Mouse (Mus musculus): Measurements from ENCODE around the gene 4930548H24Rik. TPM values are rescaled to one million over a fixed set of nuclear protein-coding genes. Genes with fewer than 3 reads are reported as not detected.
"Not testable (repeated sequence)": the region's sequence is repeated elsewhere in the genome, so short reads cannot be mapped to it uniquely, and the experiment has no call there.

The 4930548H24Rik gene
- total and polyA plus RNA-seq, 2 experiments from 2014 or later, result not detected

DNA sequence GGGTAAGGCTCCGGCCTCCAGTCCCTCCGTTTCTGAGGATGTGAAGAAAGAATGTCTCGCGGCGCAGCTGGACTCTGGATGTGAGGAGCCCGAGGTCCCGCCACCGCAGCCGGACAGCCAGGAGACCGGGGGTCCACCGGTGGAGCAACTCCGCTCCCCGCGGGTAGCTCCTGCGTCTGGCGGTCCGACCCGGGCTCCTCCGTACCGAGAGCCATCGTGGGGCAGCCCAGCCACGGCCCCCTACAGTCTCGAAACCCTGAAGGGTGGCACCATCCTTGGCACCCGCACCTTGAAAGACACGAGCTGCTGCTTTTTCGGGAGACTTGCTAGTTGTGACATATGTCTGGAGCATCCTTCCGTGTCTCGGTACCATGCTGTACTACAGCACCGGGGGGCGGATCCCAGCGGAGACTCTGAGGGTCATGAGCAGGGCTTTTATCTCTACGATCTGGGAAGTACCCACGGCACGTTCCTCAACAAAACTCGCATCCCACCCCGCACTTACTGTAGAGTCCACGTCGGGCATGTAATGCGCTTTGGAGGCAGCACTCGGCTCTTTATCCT lies 41.7 kb downstream of the 4930548H24Rik start:
- H3K36me3 ChIP-seq (ENCODE audit: insufficient read depth, low read length), result peaks cover 27% of the 10 kb centered on the region
- H3K27ac ChIP-seq (ENCODE audit: low read depth, low read length), result peak overlapping the region; percentile 89
- peaks cover 9% of the 10 kb centered on the region for H3K4me1 ChIP-seq (ENCODE audit: insufficient read depth, low read length)
- WGBS, result 2% methylated on average over 40 of the region's 40 CpGs
- peak; percentile 27; the same call in 1 of the 2 replicates for ATAC-seq (ENCODE audit: low FRiP score)
- H3K9me3 ChIP-seq (ENCODE audit: low read length), result no peaks in the 10 kb centered on the region
- H3K4me2 ChIP-seq (ENCODE audit: low read depth, low read length, poor library complexity, severe bottlenecking), result peak overlapping the region; percentile 98
- H3K27me3 ChIP-seq (ENCODE audit: insufficient read depth, low read length), result no peaks in the 10 kb centered on the region
- TF ChIP-seq CTCF (IDR thresholded peaks at IDR 0.05), result no peak
- H3K9ac ChIP-seq (replicated peaks; ENCODE audit: low read length, poor library complexity, severe bottlenecking), result peak overlapping the region; percentile 80
- peak overlapping the region; percentile 84 for H3K4me3 ChIP-seq (ENCODE audit: low read depth, low read length)
- no peak for DNase-seq (ENCODE audit: low spot score)

- not testable (repeated sequence) for H3K9me3 ChIP-seq (ENCODE audit: low read length); H3K4me1 ChIP-seq (ENCODE audit: insufficient read depth, low read length); DNase-seq (ENCODE audit: low spot score); H3K27me3 ChIP-seq (ENCODE audit: insufficient read depth, low read length); ATAC-seq (ENCODE audit: low FRiP score)
- Histone ChIP-seq H3K4me3 (ENCODE audit: low read depth, low read length) (peak within 1 kb of the TSS; percentile 84), H3K4me2 (ENCODE audit: low read depth, low read length, poor library complexity, severe bottlenecking) (peak within 1 kb of the TSS; percentile 98), H3K9ac (replicated peaks; ENCODE audit: low read length, poor library complexity, severe bottlenecking) (peak within 1 kb of the TSS; percentile 80), H3K36me3 (ENCODE audit: insufficient read depth, low read length) (peaks cover 26% of the 10 kb centered on the region), H3K27ac (ENCODE audit: low read depth, low read length) (peak within 1 kb of the TSS; percentile 89)
- WGBS, result 87% methylated on average over 11 of the region's 11 CpGs
Measured at GRCm38 (mm10) chr5:31527707-31528106, 42.2 kb downstream of the 4930548H24Rik start, which contains the start of gene Supt7l. Supt7l (minus strand) TSS chr5:31527807.

DNA sequence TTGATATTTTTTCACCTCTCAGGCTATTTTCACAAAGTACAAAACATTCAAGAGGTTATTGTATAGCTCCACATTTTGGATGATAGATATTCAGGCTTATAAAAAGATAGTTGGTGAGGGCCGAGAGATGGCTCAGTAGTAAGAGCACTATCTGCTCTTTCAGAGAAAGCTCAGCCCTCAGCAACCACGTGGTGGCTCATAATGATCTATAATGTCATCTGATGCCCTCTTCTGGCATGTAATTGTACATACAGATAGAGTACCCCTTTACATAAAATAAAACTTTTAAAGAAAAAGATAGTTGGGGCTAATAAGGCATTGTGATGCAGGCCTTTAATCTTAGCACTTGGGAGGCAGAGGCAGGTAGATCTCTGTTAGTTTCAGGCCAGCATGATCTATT lies 43.0 kb downstream of the 4930548H24Rik start:
- Histone ChIP-seq H3K4me1 (ENCODE audit: insufficient read depth, low read length) (peaks cover 9% of the 10 kb centered on the region), H3K4me2 (ENCODE audit: low read depth, low read length, poor library complexity, severe bottlenecking) (no peak overlapping the region), H3K36me3 (ENCODE audit: insufficient read depth, low read length) (peaks cover 24% of the 10 kb centered on the region), H3K9ac (replicated peaks; ENCODE audit: low read length, poor library complexity, severe bottlenecking) (no peak overlapping the region), H3K27me3 (ENCODE audit: insufficient read depth, low read length) (no peaks in the 10 kb centered on the region), H3K4me3 (ENCODE audit: low read depth, low read length) (no peak overlapping the region), H3K27ac (ENCODE audit: low read depth, low read length) (no peak overlapping the region), H3K9me3 (ENCODE audit: low read length) (no peaks in the 10 kb centered on the region)
- WGBS, result 61% methylated on average over 2 of the region's 2 CpGs
- ATAC-seq (ENCODE audit: low FRiP score), result no peak
- DNase-seq (ENCODE audit: low spot score), result no peak
- no peak for TF ChIP-seq CTCF (IDR thresholded peaks at IDR 0.05)

DNA sequence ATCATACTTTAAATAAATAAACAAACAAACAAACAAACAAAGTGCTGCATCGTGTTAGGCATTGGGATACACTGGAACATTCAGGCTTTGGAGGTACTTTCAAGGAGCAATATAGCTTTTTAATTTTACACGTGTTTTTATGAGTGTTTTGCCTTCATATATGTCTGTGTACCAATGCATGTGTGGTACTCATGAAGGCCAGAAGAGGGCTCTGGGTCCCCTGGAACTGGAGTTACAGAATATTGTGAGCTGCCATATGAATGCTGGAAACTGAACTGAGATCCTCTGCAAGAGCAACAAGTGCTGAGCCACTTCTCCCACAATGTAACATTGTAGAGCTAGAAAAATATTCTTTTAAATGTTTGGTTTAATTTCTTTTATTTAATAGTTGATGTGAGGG lies 49.7 kb downstream of the 4930548H24Rik start:
- Histone ChIP-seq H3K4me3 (ENCODE audit: low read depth, low read length) (no peak overlapping the region), H3K36me3 (ENCODE audit: insufficient read depth, low read length) (peaks cover 44% of the 10 kb centered on the region), H3K9me3 (ENCODE audit: low read length) (no peaks in the 10 kb centered on the region), H3K27ac (ENCODE audit: low read depth, low read length) (no peak overlapping the region), H3K9ac (replicated peaks; ENCODE audit: low read length, poor library complexity, severe bottlenecking) (no peak overlapping the region), H3K4me2 (ENCODE audit: low read depth, low read length, poor library complexity, severe bottlenecking) (no peak overlapping the region), H3K4me1 (ENCODE audit: insufficient read depth, low read length) (no peaks in the 10 kb centered on the region), H3K27me3 (ENCODE audit: insufficient read depth, low read length) (no peaks in the 10 kb centered on the region)
- 96% methylated on average over 2 of the region's 2 CpGs for WGBS
- DNase-seq (ENCODE audit: low spot score) (no peak), ATAC-seq (ENCODE audit: low FRiP score) (no peak)
- TF ChIP-seq CTCF (IDR thresholded peaks at IDR 0.05), result no peak; the same call in none of the 2 replicates

Other genes starting within 250 kb of the 4930548H24Rik start
- gene Nrbp1, start 244.9 kb upstream of the 4930548H24Rik start, total RNA-seq (2014; rRNA removed), result 120 and 126 TPM in 2 replicates
- gene Nrbp1, start 244.9 kb upstream of the 4930548H24Rik start, polyA plus RNA-seq (2015; fragmentation: Nextera tagmentation; extraction: Ambion mirVana), result 138 and 149 TPM in 2 replicates
- gene Gm9970, start 244.5 kb upstream of the 4930548H24Rik start, total RNA-seq (2014; rRNA removed), result not detected in 2 replicates
- 0.34 and 0.93 TPM in 2 replicates for gene Gm9970, start 244.5 kb upstream of the 4930548H24Rik start, polyA plus RNA-seq (2015; fragmentation: Nextera tagmentation; extraction: Ambion mirVana)
- gene Krtcap3, start 234.0 kb upstream of the 4930548H24Rik start, total RNA-seq (2014; rRNA removed), result 1.2 and 2.5 TPM in 2 replicates
- gene Krtcap3, start 234.0 kb upstream of the 4930548H24Rik start, polyA plus RNA-seq (2015; fragmentation: Nextera tagmentation; extraction: Ambion mirVana), result 1.5 and 3.4 TPM in 2 replicates
- gene Ift172, start 194.6 kb upstream of the 4930548H24Rik start, total RNA-seq (2014; rRNA removed), result 28.2 and 45.8 TPM in 2 replicates
- gene Ift172, start 194.6 kb upstream of the 4930548H24Rik start, polyA plus RNA-seq (2015; fragmentation: Nextera tagmentation; extraction: Ambion mirVana), result 16.5 and 17.7 TPM in 2 replicates
- 155 and 188 TPM in 2 replicates for gene Fndc4, start 189.7 kb upstream of the 4930548H24Rik start, total RNA-seq (2014; rRNA removed)
- 103 and 118 TPM in 2 replicates for gene Fndc4, start 189.7 kb upstream of the 4930548H24Rik start, polyA plus RNA-seq (2015; fragmentation: Nextera tagmentation; extraction: Ambion mirVana)
- 0.42 and 1.2 TPM in 2 replicates for gene Gckr, start 188.3 kb upstream of the 4930548H24Rik start, total RNA-seq (2014; rRNA removed)
- 0.85 and 1.0 TPM in 2 replicates for gene Gckr, start 188.3 kb upstream of the 4930548H24Rik start, polyA plus RNA-seq (2015; fragmentation: Nextera tagmentation; extraction: Ambion mirVana)
- gene Zfp512, start 33.3 kb upstream of the 4930548H24Rik start, total RNA-seq (2014; rRNA removed), result 74.6 and 99.9 TPM in 2 replicates
- 93.6 and 94.2 TPM in 2 replicates for gene Zfp512, start 33.3 kb upstream of the 4930548H24Rik start, polyA plus RNA-seq (2015; fragmentation: Nextera tagmentation; extraction: Ambion mirVana)
- gene Gpn1, start 9.0 kb downstream of the 4930548H24Rik start, total RNA-seq (2014; rRNA removed), result 35.2 and 37.3 TPM in 2 replicates
- gene Gpn1, start 9.0 kb downstream of the 4930548H24Rik start, polyA plus RNA-seq (2015; fragmentation: Nextera tagmentation; extraction: Ambion mirVana), result 62.7 and 71.1 TPM in 2 replicates
- 36.8 and 39.6 TPM in 2 replicates for gene Slc4a1ap, start 41.3 kb downstream of the 4930548H24Rik start, total RNA-seq (2014; rRNA removed)
- 23.3 and 30.1 TPM in 2 replicates for gene Slc4a1ap, start 41.3 kb downstream of the 4930548H24Rik start, polyA plus RNA-seq (2015; fragmentation: Nextera tagmentation; extraction: Ambion mirVana)
- 25.3 and 25.7 TPM in 2 replicates for gene Supt7l, start 42.1 kb downstream of the 4930548H24Rik start, total RNA-seq (2014; rRNA removed)
- 18.1 and 20.4 TPM in 2 replicates for gene Supt7l, start 42.1 kb downstream of the 4930548H24Rik start, polyA plus RNA-seq (2015; fragmentation: Nextera tagmentation; extraction: Ambion mirVana)
- 79.9 and 114 TPM in 2 replicates for gene Mrpl33, start 111.2 kb downstream of the 4930548H24Rik start, total RNA-seq (2014; rRNA removed)
- 283 and 291 TPM in 2 replicates for gene Mrpl33, start 111.2 kb downstream of the 4930548H24Rik start, polyA plus RNA-seq (2015; fragmentation: Nextera tagmentation; extraction: Ambion mirVana)
- gene Rbks, start 211.9 kb downstream of the 4930548H24Rik start, total RNA-seq (2014; rRNA removed), result 1.6 and 2.2 TPM in 2 replicates
- gene Rbks, start 211.9 kb downstream of the 4930548H24Rik start, polyA plus RNA-seq (2015; fragmentation: Nextera tagmentation; extraction: Ambion mirVana), result 2.9 and 3.0 TPM in 2 replicates
- gene Babam2, start 211.9 kb downstream of the 4930548H24Rik start, total RNA-seq (2014; rRNA removed), result 30.9 and 35.9 TPM in 2 replicates
- 58.9 and 66.1 TPM in 2 replicates for gene Babam2, start 211.9 kb downstream of the 4930548H24Rik start, polyA plus RNA-seq (2015; fragmentation: Nextera tagmentation; extraction: Ambion mirVana)